Mouse (Mus musculus) heart, adult 10 weeks (tissue): ENCODE measurements around the gene Mta2. TPM values are rescaled to one million over a fixed set of nuclear protein-coding genes. Genes with fewer than 3 reads are reported as not detected.

Experiments used
- polyA plus RNA-seq: library from polyadenylated mRNA; stranded (reverse); fragments of 350-450 nt; fragmentation: Illumina TruSeq; extraction: RNeasy Lipid Tissue Mini Kit (QIAGEN cat#74804); gene quantifications from one replicate; pipeline ENCODE4 v1.2.3, GENCODE M21; 2014; ENCODE audit warnings: low read depth, low replicate concordance

Gene Mta2
- 34.6 TPM for polyA plus RNA-seq

DNA sequence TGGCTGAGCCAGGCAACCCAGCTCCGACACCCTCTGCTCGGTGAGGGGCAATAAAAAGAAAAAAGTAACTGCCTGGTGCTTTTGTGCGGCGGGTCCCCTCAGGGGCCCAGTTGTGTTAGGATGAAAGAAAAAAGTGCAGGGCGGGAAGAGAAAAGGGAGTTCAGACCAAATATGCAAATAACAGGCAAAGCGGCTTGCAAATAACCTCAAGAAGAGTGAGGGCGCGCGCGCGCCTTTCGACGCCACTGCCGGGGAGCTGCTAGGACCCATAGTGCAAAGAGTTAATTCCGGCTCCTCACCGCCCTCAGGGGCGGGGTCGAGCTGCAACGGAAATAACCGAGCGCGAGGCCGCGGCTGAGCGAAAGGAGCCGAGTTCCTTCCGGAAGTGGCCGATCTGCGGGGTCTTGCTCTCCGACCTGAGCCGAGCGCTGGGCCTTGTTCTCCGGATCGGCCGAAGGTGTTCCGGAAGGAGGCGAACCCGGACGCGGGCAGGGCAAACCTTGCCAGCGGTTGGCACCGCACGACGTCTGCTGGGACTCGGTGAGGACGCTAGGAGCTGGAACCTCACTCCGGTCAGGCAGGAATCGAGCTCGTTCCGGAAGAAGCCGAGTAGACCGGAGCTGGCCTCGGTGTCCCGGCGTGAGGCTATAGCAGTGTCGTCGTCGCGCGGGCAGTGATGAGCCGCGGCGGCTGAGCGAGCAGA, at the start of gene Mta2:
TSS of gene Mta2 (plus strand) at position 361 of the 703 bp plus-strand sequence.

DNA sequence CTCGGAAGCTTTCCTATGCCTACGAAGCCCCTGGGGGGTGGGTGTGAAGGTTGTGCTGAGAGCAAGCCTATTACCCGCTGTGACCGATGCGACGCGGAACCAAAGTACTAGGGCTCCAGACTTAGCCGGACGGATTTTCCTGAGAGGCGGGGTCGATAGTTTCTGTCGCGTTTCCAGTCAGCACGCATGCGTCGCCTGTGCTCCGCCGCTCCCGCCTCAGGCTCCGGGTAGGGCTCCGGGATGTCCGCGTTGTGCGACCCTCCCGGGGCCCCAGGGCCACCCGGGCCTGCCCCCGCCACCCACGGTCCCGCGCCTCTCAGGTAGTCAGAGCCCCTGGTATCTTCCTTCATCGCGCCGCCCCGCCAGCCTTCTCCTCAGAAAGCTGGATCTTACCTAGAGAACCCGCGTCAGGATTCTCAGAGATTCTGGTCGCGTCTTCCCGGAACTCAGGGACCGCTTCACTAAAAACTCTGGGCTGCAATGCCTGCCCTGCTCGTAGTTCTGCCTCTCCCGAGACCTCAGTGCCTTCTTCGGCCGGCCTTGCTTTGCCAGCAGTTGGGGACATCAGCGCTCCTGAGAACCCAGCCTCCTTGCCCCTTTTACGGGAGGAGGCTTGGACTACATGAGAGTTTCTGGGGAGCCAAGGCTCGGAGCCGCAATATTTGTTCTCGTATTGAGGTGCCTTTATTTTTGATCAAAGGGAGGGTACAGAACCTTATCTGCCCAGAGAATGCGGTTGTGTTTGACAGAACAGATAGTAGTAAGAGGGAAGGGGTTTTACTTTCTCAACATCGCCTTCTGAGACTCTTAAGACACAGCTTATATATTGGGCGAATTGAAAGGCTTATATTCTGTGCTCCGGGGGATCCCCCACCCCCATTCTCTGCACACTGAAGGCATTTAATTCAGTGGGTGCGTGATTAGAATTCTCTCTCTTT, 48.6 kb upstream of the Mta2 start, which contains the start of gene Ints5:
TSS of gene Ints5 (plus strand) at position 177 of the 938 bp plus-strand sequence.

DNA sequence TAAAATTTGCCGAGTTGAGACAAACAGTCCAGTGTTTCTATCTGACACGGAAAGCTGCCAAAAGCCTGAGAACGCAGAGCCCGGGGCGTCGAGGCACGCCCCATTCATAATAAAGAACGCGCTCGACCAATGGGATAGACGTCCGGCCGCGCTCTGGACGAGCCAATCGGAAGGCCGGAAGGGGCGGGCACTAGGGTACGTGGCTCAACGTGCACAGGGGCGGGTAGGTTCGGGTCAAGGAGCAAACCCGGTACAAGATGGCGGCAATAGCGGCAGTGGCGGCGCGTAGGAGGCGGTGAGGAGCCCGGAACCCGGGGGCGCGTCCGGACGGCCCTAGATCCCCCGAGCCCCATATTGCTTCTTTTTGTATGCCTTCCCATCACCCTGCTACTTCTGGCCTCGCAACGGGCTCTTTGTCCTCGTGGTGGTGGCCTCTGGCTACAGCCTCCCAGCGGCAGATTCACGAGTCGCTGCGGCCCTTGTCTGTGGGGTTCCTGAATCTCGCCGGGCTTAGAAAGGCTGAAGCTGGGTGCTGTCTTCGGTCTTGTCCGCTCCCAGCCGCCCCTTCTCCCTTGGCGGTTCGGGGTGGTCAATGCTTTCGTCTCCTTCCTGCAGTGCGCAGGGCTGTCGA, 43.7 kb upstream of the Mta2 start, which contains the start of gene Ganab:
TSS of gene Ganab (plus strand) at position 207 of the 631 bp plus-strand sequence.

DNA sequence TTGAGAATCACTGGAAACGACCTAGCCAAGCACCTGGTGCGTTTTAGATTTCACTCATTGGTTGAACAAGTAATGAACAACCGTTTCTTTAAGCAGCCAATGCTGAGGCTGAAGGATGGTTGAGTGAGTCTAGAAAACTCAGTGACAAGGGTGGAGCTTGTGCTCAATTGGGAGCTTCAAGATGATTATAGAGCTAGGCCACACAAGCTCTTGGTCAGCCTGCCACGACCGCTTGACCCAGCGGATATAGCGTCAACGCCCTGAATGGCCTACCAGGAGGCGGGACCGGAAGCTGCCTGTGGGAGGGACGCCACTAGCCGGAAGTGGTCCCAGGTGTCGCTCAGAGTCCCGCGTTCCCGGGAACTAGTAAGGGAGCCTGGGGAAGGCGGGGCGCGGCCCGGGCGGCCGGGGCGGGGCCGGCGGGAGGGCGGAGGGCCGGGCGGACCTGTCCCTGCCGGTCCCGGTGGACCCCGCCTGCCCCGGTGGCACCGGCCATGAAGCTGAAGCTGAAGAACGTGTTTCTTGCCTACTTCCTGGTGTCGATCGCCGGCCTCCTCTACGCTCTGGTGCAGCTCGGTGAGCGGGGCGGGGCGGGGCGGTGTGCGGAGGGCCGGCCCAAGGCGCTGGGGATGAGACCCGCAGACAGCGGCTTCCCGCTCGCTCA, 21.5 kb upstream of the Mta2 start, which contains the start of gene B3gat3:
TSS of gene B3gat3 (plus strand) at position 302 of the 664 bp plus-strand sequence.

DNA sequence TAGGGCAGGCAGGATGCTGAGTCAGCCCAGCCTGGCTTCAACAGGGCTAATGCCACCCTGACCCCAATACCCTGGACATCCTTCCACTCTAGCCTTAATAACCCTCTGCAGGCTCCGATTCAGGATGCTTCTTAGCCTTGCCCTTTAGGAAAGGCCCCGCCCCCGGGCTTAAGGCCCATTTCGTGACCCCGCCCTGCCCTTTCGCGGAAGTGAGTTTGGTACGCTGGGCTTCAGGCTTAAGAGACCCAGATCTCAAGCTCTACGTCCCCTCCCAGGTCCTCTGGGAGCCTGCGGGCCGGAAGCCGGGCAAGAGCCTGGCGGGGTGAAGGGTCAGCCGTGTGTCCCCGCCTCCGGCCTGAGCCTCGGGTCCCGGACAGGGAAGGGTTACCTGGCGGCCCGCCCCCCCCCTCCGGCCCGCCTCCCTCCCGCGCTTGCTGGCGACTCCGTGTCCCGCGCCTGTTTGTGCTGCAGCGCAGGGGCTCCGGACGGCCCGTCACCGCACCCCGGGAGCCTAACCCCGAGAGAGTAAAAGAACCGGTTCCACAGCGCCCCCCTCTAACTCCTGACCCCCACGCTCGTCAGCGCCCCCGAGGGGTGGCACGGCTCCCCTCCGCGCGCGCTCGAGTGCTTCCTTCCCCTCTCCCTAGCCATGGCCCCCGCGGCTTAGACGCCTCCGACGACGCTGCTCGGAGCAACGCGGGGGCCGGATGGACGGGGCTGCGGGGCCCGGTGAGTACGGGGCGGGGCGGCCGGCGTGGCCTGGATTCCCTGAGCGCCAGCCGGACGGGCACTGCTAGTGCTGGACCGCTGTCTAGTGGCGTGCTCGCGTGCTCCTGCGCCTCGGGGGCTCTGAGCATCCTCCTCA, 12.2 kb upstream of the Mta2 start, which contains the start of the genes Rom1 and Eml3:
TSS of gene Rom1 (minus strand) at position 133 of the 865 bp plus-strand sequence.
TSS of gene Eml3 (plus strand) at position 329 of the 865 bp plus-strand sequence.

DNA sequence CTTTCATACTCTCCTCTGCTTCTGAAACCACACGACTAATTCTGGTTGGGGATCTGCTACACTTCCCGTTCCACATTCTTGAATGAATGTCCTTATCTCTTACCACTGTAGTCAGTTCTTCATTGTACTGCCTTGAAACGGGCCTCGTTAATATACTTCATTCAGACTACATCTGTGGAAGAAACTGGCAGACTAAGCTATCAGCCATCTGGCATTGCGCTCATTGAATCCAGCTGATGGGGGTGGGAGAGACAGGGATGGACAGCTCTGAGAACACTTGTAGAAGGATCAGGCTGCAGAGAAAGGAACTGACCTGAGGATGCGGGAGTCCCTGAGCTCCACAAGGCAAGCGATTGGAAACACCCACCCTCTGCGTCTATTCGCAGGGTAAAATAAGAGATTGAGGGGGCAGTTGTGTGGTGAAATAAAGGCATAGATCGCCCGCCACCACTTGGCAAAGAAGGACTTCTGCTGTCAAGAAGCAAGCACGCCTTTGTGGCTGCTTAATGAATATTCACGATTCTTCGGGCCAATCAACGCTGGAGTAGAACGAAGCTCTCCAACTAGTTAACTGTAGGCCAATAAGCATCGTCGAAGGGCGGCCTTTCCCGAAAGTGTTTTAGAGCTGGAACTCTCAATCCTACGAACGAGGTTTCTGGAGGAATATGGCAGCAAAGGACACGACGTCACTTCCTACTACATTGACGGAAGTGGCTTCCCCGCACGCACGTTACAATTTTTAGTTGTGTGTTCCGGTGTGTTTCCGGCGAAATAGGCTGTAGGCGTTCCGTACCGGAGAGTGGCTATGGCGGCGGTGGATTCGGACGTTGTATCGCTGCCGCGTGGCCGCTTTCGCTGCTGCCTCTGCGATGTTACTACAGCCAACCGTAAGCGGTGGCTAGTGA, 11.7 kb downstream of the Mta2 start, which contains the start of gene Tut1:
TSS of gene Tut1 (plus strand) at position 713 of the 905 bp plus-strand sequence.

DNA sequence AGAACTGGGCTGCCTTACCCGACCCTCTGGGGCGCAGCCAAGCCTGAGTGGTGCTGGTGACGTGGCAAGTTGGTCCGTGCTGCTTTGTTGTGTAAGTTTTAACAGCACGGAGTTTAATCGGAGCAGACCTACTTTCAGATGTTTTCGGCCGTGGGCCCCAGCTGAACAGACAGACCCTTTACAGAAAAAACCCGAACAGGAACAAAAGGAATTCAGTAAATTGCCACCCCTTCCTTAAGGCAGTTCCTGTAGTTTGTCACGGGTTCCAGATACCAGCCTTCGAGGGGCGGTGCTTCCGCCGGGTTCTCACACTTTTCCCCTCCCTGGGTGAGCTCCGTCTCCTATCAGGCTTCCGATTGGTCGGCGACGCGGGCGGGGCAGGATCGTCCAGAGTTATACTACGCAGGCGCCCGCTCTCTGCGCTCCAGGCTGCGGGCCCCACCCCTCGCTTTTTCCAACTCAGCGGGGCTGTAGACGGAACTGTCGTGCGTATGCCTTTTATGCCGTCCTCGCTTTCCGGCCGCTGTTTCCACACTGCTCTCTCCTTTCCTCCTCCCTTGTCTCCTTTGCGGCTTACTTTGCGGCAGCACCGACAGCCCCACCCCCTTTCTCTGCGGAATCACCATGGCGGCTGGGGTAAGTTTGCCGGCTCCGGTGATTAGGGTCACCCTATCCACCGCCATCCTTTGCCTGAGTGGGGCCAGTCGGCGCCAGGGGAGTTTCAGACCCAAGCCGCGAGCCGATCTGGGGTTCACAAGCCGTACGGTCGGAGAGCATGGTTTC, 25.1 kb downstream of the Mta2 start, which contains the start of gene Eef1g:
TSS of gene Eef1g (plus strand) at position 452 of the 783 bp plus-strand sequence.

DNA sequence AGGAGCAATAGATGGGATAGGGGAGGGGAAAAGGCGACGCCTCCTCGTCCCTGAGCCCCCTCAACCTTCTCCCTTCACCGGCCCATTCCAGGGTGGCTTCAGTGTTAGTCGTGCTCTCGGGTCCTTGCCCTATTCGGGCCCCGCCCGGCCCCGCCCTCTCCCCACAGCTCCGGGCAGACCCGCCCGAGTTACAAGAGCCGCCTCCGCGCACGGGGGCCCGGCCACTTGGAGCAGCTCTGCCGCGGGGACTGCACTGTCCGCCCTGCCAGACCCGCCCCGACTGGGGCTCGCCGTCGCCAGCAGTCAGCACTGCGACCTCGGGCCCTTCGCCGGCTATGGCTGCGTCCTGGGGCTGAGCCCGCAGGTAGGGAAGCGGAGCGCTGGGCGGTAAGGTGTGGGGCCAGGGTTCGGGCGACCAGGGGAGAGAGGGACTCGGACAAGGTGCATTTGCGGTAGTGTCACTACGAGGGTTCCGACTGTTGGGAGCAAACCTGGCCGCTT, 47.4 kb downstream of the Mta2 start, which contains the start of gene Ahnak:
TSS of gene Ahnak (plus strand) at position 219 of the 501 bp plus-strand sequence.

Other genes starting within 250 kb of the Mta2 start
- 53.3 TPM for gene Slc3a2, start 218.5 kb upstream of the Mta2 start, polyA plus RNA-seq
- gene Wdr74, start 206.0 kb upstream of the Mta2 start, polyA plus RNA-seq, result 21.9 TPM
- gene 1700092M07Rik, start 201.2 kb upstream of the Mta2 start, polyA plus RNA-seq, result not detected
- gene Stx5a, start 200.5 kb upstream of the Mta2 start, polyA plus RNA-seq, result 51.6 TPM
- gene Nxf1, start 184.8 kb upstream of the Mta2 start, polyA plus RNA-seq, result 80.9 TPM
- 132 TPM for gene Tmem223, start 170.9 kb upstream of the Mta2 start, polyA plus RNA-seq
- gene Tmem179b, start 167.4 kb upstream of the Mta2 start, polyA plus RNA-seq, result 18.0 TPM
- gene Taf6l, start 155.5 kb upstream of the Mta2 start, polyA plus RNA-seq, result 4.8 TPM
- gene Polr2g, start 143.3 kb upstream of the Mta2 start, polyA plus RNA-seq, result 84.7 TPM
- 1.9 TPM for gene Zbtb3, start 139.3 kb upstream of the Mta2 start, polyA plus RNA-seq
- 19.7 TPM for gene Ttc9c, start 122.5 kb upstream of the Mta2 start, polyA plus RNA-seq
- 53.1 TPM for gene Hnrnpul2, start 121.9 kb upstream of the Mta2 start, polyA plus RNA-seq
- gene AC129217.1, start 112.1 kb upstream of the Mta2 start, polyA plus RNA-seq, result not detected
- gene Bscl2, start 104.4 kb upstream of the Mta2 start, polyA plus RNA-seq, result 28.4 TPM
- gene Gng3, start 102.7 kb upstream of the Mta2 start, polyA plus RNA-seq, result not detected
- gene Lrrn4cl, start 91.1 kb upstream of the Mta2 start, polyA plus RNA-seq, result 3.0 TPM
- gene Ubxn1, start 70.4 kb upstream of the Mta2 start, polyA plus RNA-seq, result 129 TPM
- 58.9 TPM for gene Uqcc3, start 61.0 kb upstream of the Mta2 start, polyA plus RNA-seq
- 0.76 TPM for gene Lbhd1, start 58.1 kb upstream of the Mta2 start, polyA plus RNA-seq
- gene Gm49403, start 57.9 kb upstream of the Mta2 start, polyA plus RNA-seq, result not detected
- 33.7 TPM for gene 1810009A15Rik, start 53.0 kb upstream of the Mta2 start, polyA plus RNA-seq
- gene Gm49416, start 52.9 kb upstream of the Mta2 start, polyA plus RNA-seq, result not detected
- 8.8 TPM for gene Ints5, start 48.9 kb upstream of the Mta2 start, polyA plus RNA-seq
- 55.4 TPM for gene Ganab, start 43.8 kb upstream of the Mta2 start, polyA plus RNA-seq
- gene B3gat3, start 21.5 kb upstream of the Mta2 start, polyA plus RNA-seq, result 39.6 TPM
- 19.5 TPM for gene Rom1, start 12.5 kb upstream of the Mta2 start, polyA plus RNA-seq
- 11.8 TPM for gene Eml3, start 12.3 kb upstream of the Mta2 start, polyA plus RNA-seq
- 9.8 TPM for gene Tut1, start 12.0 kb downstream of the Mta2 start, polyA plus RNA-seq
- gene Eef1g, start 25.2 kb downstream of the Mta2 start, polyA plus RNA-seq, result 285 TPM
- 84.3 TPM for gene Ahnak, start 47.4 kb downstream of the Mta2 start, polyA plus RNA-seq
- not detected for gene Scgb1a1, start 146.1 kb downstream of the Mta2 start, polyA plus RNA-seq
- gene Asrgl1, start 193.8 kb downstream of the Mta2 start, polyA plus RNA-seq, result 31.3 TPM